Mouse (Mus musculus) heart, postnatal 14 days (tissue): ENCODE measurements around the gene Mmgt2. TPM values are rescaled to one million over a fixed set of nuclear protein-coding genes. Genes with fewer than 3 reads are reported as not detected.
A peak's percentile ranks its signal among the peaks of the same experiment; 100 is the strongest.
"Not testable (repeated sequence)": the region's sequence is repeated elsewhere in the genome, so short reads cannot be mapped to it uniquely, and the experiment has no call there.

Source experiments
- DNase-seq, 2 experiments: peaks; one replicate each; pipeline ENCODE4 v3.0.0; 2021 to 2022
- intact Hi-C: fragments of 180-260 bp; cut with DNase I; formaldehyde crosslinking; loops from one replicate; pipeline ENCODE4 v1.15.1; 2025
- total RNA-seq, 2 experiments: library from RNA; stranded (reverse); gene quantifications; 2 replicates each; pipeline ENCODE4 v1.2.3; 2021

Mmgt2 gene
- total RNA-seq, 2 experiments from 2014 or later: 10.0 to 10.3 TPM

- intact Hi-C loops: no loop called here
- DNase-seq: no peak
Measured at GRCm38 (mm10) chr11:62643681-62644363, 4.6 kb upstream of the Mmgt2 start.

- intact Hi-C loops: no loop called here
- DNase-seq: no peak
Measured at GRCm38 (mm10) chr11:62644602-62645336, 3.7 kb upstream of the Mmgt2 start.

- no peak for DNase-seq
- intact Hi-C loops: no loop called here
Measured at GRCm38 (mm10) chr11:62645337-62645675, 3.2 kb upstream of the Mmgt2 start.

GRCm38 (mm10) chr11:62645732-62646494 lies 2.6 kb upstream of the Mmgt2 start:
- intact Hi-C loops: no loop called here
- DNase-seq: peak; percentile 58 to 69

GRCm38 (mm10) chr11:62646495-62646843 lies 2.0 kb upstream of the Mmgt2 start:
- intact Hi-C loops: no loop called here
- no peak for DNase-seq

GRCm38 (mm10) chr11:62646958-62647515 lies 1.4 kb upstream of the Mmgt2 start:
- no peak for DNase-seq
- intact Hi-C loops: no loop called here

GRCm38 (mm10) chr11:62647661-62648590 lies 538 bp upstream of the Mmgt2 start, which contains the start of gene Lrrc75a:
Gene Lrrc75a, minus strand, starts transcription at chr11:62648523.
- peak; percentile 61 to 64 for DNase-seq
- intact Hi-C loops: loop anchor here (2.0 kb wide), 1 partner anchor 35 kb away; no protein-coding TSS in a partner anchor

GRCm38 (mm10) chr11:62649803-62650202 lies 1.3 kb downstream of the Mmgt2 start:
- intact Hi-C loops: loop anchor here (2.0 kb wide), 2 partner anchors 25 to 37 kb away; no protein-coding TSS in a partner anchor

GRCm38 (mm10) chr11:62651563-62651962 lies 3.1 kb downstream of the Mmgt2 start:
- intact Hi-C loops: loop anchor here (2.0 kb wide), 1 partner anchor 23 kb away; no protein-coding TSS in a partner anchor
- DNase-seq: no peak

More at GRCm38 (mm10) chr11:62649803-62650202, 1.3 kb downstream of the Mmgt2 start:
- not testable (repeated sequence) for DNase-seq

- no peak for DNase-seq
- intact Hi-C loops: no loop called here
Measured at GRCm38 (mm10) chr11:62652080-62652479, 3.6 kb downstream of the Mmgt2 start.

- intact Hi-C loops: no loop called here
Measured at GRCm38 (mm10) chr11:62660885-62661284, 12.4 kb downstream of the Mmgt2 start.

GRCm38 (mm10) chr11:62664250-62664649 lies 15.8 kb downstream of the Mmgt2 start:
- intact Hi-C loops: no loop called here
- DNase-seq: no peak

More at GRCm38 (mm10) chr11:62660885-62661284, 12.4 kb downstream of the Mmgt2 start:
- no peak for DNase-seq

GRCm38 (mm10) chr11:62668986-62669385 lies 20.5 kb downstream of the Mmgt2 start:
- intact Hi-C loops: no loop called here
- no peak for DNase-seq

- DNase-seq: no peak
- intact Hi-C loops: no loop called here
Measured at GRCm38 (mm10) chr11:62669471-62669870, 21.0 kb downstream of the Mmgt2 start.

- DNase-seq: no peak
- intact Hi-C loops: loop anchor here (10.0 kb wide), 1 partner anchor 275 kb away; no protein-coding TSS in a partner anchor
Measured at GRCm38 (mm10) chr11:62670006-62670405, 21.5 kb downstream of the Mmgt2 start.

- intact Hi-C loops: loop anchor here (1.0 to 10.0 kb wide), 3 partner anchors 25 to 281 kb away; no protein-coding TSS in a partner anchor
Measured at GRCm38 (mm10) chr11:62675480-62676289, 27.2 kb downstream of the Mmgt2 start.

GRCm38 (mm10) chr11:62676290-62676596 lies 27.8 kb downstream of the Mmgt2 start:
- intact Hi-C loops: loop anchor here (10.0 kb wide), 1 partner anchor 281 kb away; no protein-coding TSS in a partner anchor
- DNase-seq: no peak

More at GRCm38 (mm10) chr11:62675480-62676289, 27.2 kb downstream of the Mmgt2 start:
- peak; percentile 65 to 76 for DNase-seq

- intact Hi-C loops: loop anchor here (10.0 kb wide), 1 partner anchor 284 kb away; no protein-coding TSS in a partner anchor
Measured at GRCm38 (mm10) chr11:62678778-62679354, 30.4 kb downstream of the Mmgt2 start.

More at GRCm38 (mm10) chr11:62678778-62679354, 30.4 kb downstream of the Mmgt2 start:
- DNase-seq: no peak
